Mouse (Mus musculus) liver, adult 2 months (tissue): Measurements from ENCODE around the gene Hpd.

ENCODE experiments used
- CTCF ChIP-seq: fragments of 200-500 bp; IDR thresholded peaks from 2 replicates; pipeline ENCODE4 v1.5.1; 2011; ENCODE audit warnings: low read depth, low read length, control low read depth
- POLR2A ChIP-seq: fragments of 200-500 bp; IDR thresholded peaks from 2 replicates; pipeline ENCODE4 v1.6.1; 2011; ENCODE audit warnings: low read length, control low read depth; ENCODE audit not compliant: insufficient read depth; ENCODE audit errors: extremely low read depth

DNA sequence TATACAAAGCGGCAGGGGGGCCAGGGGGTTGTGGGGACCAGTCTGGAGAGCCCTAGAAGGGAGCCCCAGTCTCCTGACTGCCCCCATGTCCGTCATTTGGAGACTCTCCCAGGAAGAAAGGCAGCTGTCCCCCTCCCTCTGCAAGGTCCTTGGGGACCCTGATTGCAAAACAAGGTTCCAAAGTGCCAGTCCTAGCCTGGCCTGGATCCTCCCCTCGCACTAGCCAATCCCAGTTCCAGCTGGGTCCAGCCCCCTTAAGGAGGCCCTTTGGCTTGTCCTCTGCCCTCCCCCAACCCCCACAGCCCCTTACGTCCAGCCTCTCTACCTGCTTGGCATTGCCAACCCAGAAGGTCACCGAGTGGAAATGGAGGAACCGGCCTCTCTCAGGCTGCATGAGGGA, 991 bp downstream of the Hpd start:
- TF ChIP-seq CTCF = no peak
- TF ChIP-seq POLR2A = peak; percentile 60; the same call in 1 of the 2 replicates
